In genomic region chr6:30510291-30510690, GRCm38 (mm10) we compare ENCODE assay signal across 8 mouse cellular contexts. TPM values are rescaled to one million over a fixed set of nuclear protein-coding genes. Genes with fewer than 3 reads are reported as not detected.
A peak's percentile ranks its signal among the peaks of the same experiment; 100 is the strongest.
DNase-seq lines count a peak whose midpoint lies in the region; ATAC-seq and TF ChIP-seq lines count a peak whose summit lies in the region.

No protein-coding gene starts in this region.

- H3K27me3 ChIP-seq in lung, embryonic 14.5 days (ENCODE audit: insufficient read depth, low read length) = no peaks in the 10 kb centered on the region
- no peaks in the 10 kb centered on the region for H3K27me3 ChIP-seq in heart, postnatal 0 days (ENCODE audit: control insufficient read depth, insufficient read depth, low read length)
- H3K27me3 ChIP-seq in liver, embryonic 14.5 days (ENCODE audit: control insufficient read depth, insufficient read depth, low read length) = no peaks in the 10 kb centered on the region

- TF ChIP-seq EP300 in heart, postnatal 0 days (IDR thresholded peaks at IDR 0.05; ENCODE audit: low read depth) = no peak
- no peak for TF ChIP-seq EP300 in liver, embryonic 14.5 days (IDR thresholded peaks at IDR 0.05; ENCODE audit: low read depth)

- no peak overlapping the region for H3K4me3 ChIP-seq in lung, embryonic 14.5 days (ENCODE audit: low read depth, low read length)
- no peak overlapping the region for H3K4me3 ChIP-seq in heart, postnatal 0 days (ENCODE audit: low read depth, low read length)
- peak overlapping the region in 1 of 2 experiments; percentile 80; a peak in 2 of 4 replicates for H3K4me3 ChIP-seq in liver, embryonic 14.5 days (ENCODE audit: insufficient read depth in 1 of 2, low read depth in 2 of 2, low read length in 2 of 2)

- H3K27ac ChIP-seq in lung, embryonic 14.5 days (ENCODE audit: low read depth) = peak overlapping the region; percentile 97
- H3K27ac ChIP-seq in heart, postnatal 0 days (ENCODE audit: low read depth) = peak overlapping the region; percentile 93
- peak overlapping the region; percentile 77 for H3K27ac ChIP-seq in liver, embryonic 14.5 days

- 0 out of 2 replicates have a peak overlapping the region, but pooled peaks have one; percentile 4 for H3K9ac ChIP-seq in lung, embryonic 14.5 days
- H3K9ac ChIP-seq in heart, postnatal 0 days (replicated peaks; ENCODE audit: low read depth, low read length) = no peak overlapping the region
- H3K9ac ChIP-seq in liver, embryonic 14.5 days (replicated peaks) = peak overlapping the region; percentile 48

- peak overlapping the region; percentile 76 for H3K4me2 ChIP-seq in lung, embryonic 14.5 days
- no peak overlapping the region for H3K4me2 ChIP-seq in heart, postnatal 0 days (ENCODE audit: low read depth, low read length)
- peak overlapping the region; percentile 71 for H3K4me2 ChIP-seq in liver, embryonic 14.5 days (ENCODE audit: low read depth)

- peaks cover 15% of the 10 kb centered on the region for H3K36me3 ChIP-seq in lung, embryonic 14.5 days (ENCODE audit: insufficient read depth)
- peaks cover 15% of the 10 kb centered on the region for H3K36me3 ChIP-seq in heart, postnatal 0 days (replicated peaks; ENCODE audit: control insufficient read depth, insufficient read depth, low read length)
- H3K36me3 ChIP-seq in liver, embryonic 14.5 days (replicated peaks; ENCODE audit: control insufficient read depth, insufficient read depth, low read depth) = peaks cover 20% of the 10 kb centered on the region

- no peak for DNase-seq in lung, embryonic 14.5 days
- no peak for DNase-seq in lung, postnatal 4 days
- DNase-seq in cerebellum, postnatal 14 days = peak; percentile 21 to 30
- DNase-seq in heart, postnatal 0 days (ENCODE audit: low spot score) = no peak
- no peak for DNase-seq in liver, embryonic 14.5 days (ENCODE audit: low read depth in 3 of 3, low spot score in 3 of 3)
- DNase-seq in thymus, postnatal 25 days = peak; percentile 10
- DNase-seq in T-cell, adult 2 months (ENCODE audit: low spot score) = no peak
- DNase-seq in natural killer cell, adult 2 months (ENCODE audit: low spot score in 2 of 2) = no peak

- no peak for TF ChIP-seq CTCF in lung, embryonic 14.5 days (IDR thresholded peaks at IDR 0.05; ENCODE audit: low read depth)
- no peak for TF ChIP-seq CTCF in heart, postnatal 0 days (IDR thresholded peaks at IDR 0.05; ENCODE audit: low read depth)
- no peak for TF ChIP-seq CTCF in liver, embryonic 14.5 days (IDR thresholded peaks at IDR 0.05; ENCODE audit: low read depth)

- no peak; the same call in 1 of the 2 replicates for ATAC-seq in lung, embryonic 14.5 days (ENCODE audit: insufficient read depth)
- no peak for ATAC-seq in heart, postnatal 0 days (ENCODE audit: insufficient read depth, low read depth)
- ATAC-seq in liver, embryonic 14.5 days (ENCODE audit: insufficient read depth) = no peak

- 69% methylated on average over 5 of the region's 5 CpGs for WGBS in lung, embryonic 14.5 days
- 70% methylated on average over 5 of the region's 5 CpGs for WGBS in heart, postnatal 0 days
- 67% methylated on average over 5 of the region's 5 CpGs for WGBS in liver, embryonic 14.5 days (ENCODE audit: insufficient replicate concordance)

- no peaks in the 10 kb centered on the region for H3K9me3 ChIP-seq in lung, embryonic 14.5 days (ENCODE audit: low read depth, low read length)
- H3K9me3 ChIP-seq in heart, postnatal 0 days (replicated peaks; ENCODE audit: control insufficient read depth, low read length) = no peaks in the 10 kb centered on the region
- H3K9me3 ChIP-seq in liver, embryonic 14.5 days (ENCODE audit: control insufficient read depth, low read length) = no peaks in the 10 kb centered on the region

- peaks cover 12% of the 10 kb centered on the region for H3K4me1 ChIP-seq in lung, embryonic 14.5 days (ENCODE audit: insufficient read depth)
- peaks cover 9% of the 10 kb centered on the region for H3K4me1 ChIP-seq in heart, postnatal 0 days (ENCODE audit: control insufficient read depth, insufficient read depth)
- H3K4me1 ChIP-seq in liver, embryonic 14.5 days (replicated peaks; ENCODE audit: control insufficient read depth in 2 of 2, insufficient read depth in 2 of 2, low read length in 1 of 2) = peaks cover 10 to 12% of the 10 kb centered on the region in 2 experiments

RNA-seq across cellular contexts. Expression of gene Ssmem1, which starts 0.6 kb away (rescaled TPM):
- polyA plus RNA-seq in lung, embryonic 14.5 days (2014; fragmentation: Nextera tagmentation; extraction: Ambion mirVana) = 0.16 and 0.49 TPM in 2 replicates
- not detected in 2 replicates for total RNA-seq in heart, postnatal 0 days (2014; rRNA removed; ENCODE audit: low replicate concordance)
- 0.08 TPM in 1 of 2 replicates, not detected in the other for polyA plus RNA-seq in heart, postnatal 0 days (2015; fragmentation: Nextera tagmentation; extraction: Ambion mirVana)
- 0.10 TPM in 1 of 2 replicates, not detected in the other for polyA plus RNA-seq in liver, embryonic 14.5 days (2012; rRNA removed)
- polyA plus RNA-seq in liver, embryonic 14.5 days (2014; fragmentation: Nextera tagmentation; extraction: Ambion mirVana) = 0.14 TPM in 1 of 2 replicates, not detected in the other

RNA-seq across cellular contexts. Expression of gene Tmem209, which starts 0.7 kb away (rescaled TPM):
- 43.5 and 44.7 TPM in 2 replicates for polyA plus RNA-seq in lung, embryonic 14.5 days (2014; fragmentation: Nextera tagmentation; extraction: Ambion mirVana)
- total RNA-seq in heart, postnatal 0 days (2014; rRNA removed; ENCODE audit: low replicate concordance) = 36.9 and 41.8 TPM in 2 replicates
- 10.9 and 13.1 TPM in 2 replicates for polyA plus RNA-seq in heart, postnatal 0 days (2015; fragmentation: Nextera tagmentation; extraction: Ambion mirVana)
- polyA plus RNA-seq in liver, embryonic 14.5 days (2012; rRNA removed) = 15.9 and 17.6 TPM in 2 replicates
- 19.6 and 20.0 TPM in 2 replicates for polyA plus RNA-seq in liver, embryonic 14.5 days (2014; fragmentation: Nextera tagmentation; extraction: Ambion mirVana)

RNA-seq across cellular contexts. Expression of gene Cpa2, which starts 31.1 kb away (rescaled TPM):
- 7.2 and 7.8 TPM in 2 replicates for polyA plus RNA-seq in lung, embryonic 14.5 days (2014; fragmentation: Nextera tagmentation; extraction: Ambion mirVana)
- not detected in 2 replicates for total RNA-seq in heart, postnatal 0 days (2014; rRNA removed; ENCODE audit: low replicate concordance)
- 2.7 and 2.8 TPM in 2 replicates for polyA plus RNA-seq in heart, postnatal 0 days (2015; fragmentation: Nextera tagmentation; extraction: Ambion mirVana)
- polyA plus RNA-seq in liver, embryonic 14.5 days (2012; rRNA removed) = 0.60 and 0.63 TPM in 2 replicates
- 0.56 and 2.1 TPM in 2 replicates for polyA plus RNA-seq in liver, embryonic 14.5 days (2014; fragmentation: Nextera tagmentation; extraction: Ambion mirVana)

RNA-seq across cellular contexts. Expression of gene Cpa4, which starts 57.9 kb away (rescaled TPM):
- 0.07 and 0.14 TPM in 2 replicates for polyA plus RNA-seq in lung, embryonic 14.5 days (2014; fragmentation: Nextera tagmentation; extraction: Ambion mirVana)
- 0.23 TPM in 1 of 2 replicates, not detected in the other for total RNA-seq in heart, postnatal 0 days (2014; rRNA removed; ENCODE audit: low replicate concordance)
- polyA plus RNA-seq in heart, postnatal 0 days (2015; fragmentation: Nextera tagmentation; extraction: Ambion mirVana) = 0.30 and 0.46 TPM in 2 replicates
- polyA plus RNA-seq in liver, embryonic 14.5 days (2012; rRNA removed) = 0.05 and 0.07 TPM in 2 replicates
- 0.05 TPM in 1 of 2 replicates, not detected in the other for polyA plus RNA-seq in liver, embryonic 14.5 days (2014; fragmentation: Nextera tagmentation; extraction: Ambion mirVana)

Comparison
In these comparisons a context has a peak if more than half of its experiments do, and no peak if none do; other contexts are left out.
1. DNase-seq: peak in cerebellum, postnatal 14 days (2 of 2) and thymus, postnatal 25 days (single experiment); none in lung, embryonic 14.5 days (single experiment), lung, postnatal 4 days (0 of 2), heart, postnatal 0 days (single experiment), liver, embryonic 14.5 days (0 of 3), T-cell, adult 2 months (single experiment) and natural killer cell, adult 2 months (0 of 2).
2. Peak in every context shown above with its lines, with median percentiles within 50 percentile points of each other: H3K27ac ChIP-seq.